Mouse (Mus musculus): ENCODE results near the gene Sh3rf3.

The Sh3rf3 gene

GRCm38 (mm10) chr10:58979320-58979959, 166.3 kb downstream of the Sh3rf3 start:
- in situ Hi-C loops (cut with MboI, MseI): loop anchor here (25.0 kb wide), 1 partner anchor 767 kb away; the partner anchor contains the start of gene AW822073

DNA sequence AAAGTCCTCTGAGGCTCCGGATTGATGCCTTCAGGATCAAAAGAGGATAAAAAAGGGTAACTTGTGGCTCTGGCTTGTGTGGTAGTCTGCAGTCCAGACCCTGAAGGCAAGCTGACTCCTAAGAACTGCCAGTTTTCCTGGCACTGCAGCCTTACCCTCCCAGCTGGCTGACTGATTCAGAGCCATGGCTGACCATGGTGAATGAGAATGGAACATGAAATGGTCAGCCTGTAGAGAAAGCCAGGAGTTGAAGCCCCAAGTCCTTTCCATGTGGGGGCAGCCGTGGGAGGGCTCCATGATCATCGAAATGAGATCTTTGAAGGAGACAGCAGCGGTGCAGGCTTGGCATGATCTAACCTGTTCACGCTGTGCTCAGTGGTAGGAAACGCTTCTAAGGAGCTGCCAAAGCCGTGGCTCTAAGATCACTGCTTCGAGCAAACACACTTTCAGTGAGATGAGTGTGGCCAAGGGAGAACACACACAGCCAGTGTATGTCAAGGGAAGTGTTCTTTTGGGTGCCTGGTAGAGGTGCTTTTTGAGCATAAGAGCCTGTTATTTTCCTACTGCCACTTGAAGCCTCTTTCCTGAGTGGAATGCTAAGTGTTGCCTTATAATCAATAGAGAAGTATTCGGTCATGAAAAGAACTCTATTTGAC, 168.6 kb downstream of the Sh3rf3 start:
- in situ Hi-C loops (cut with MboI, MseI): loop anchor here (25.0 kb wide), 1 partner anchor 770 kb away; the partner anchor contains the start of gene AW822073

DNA sequence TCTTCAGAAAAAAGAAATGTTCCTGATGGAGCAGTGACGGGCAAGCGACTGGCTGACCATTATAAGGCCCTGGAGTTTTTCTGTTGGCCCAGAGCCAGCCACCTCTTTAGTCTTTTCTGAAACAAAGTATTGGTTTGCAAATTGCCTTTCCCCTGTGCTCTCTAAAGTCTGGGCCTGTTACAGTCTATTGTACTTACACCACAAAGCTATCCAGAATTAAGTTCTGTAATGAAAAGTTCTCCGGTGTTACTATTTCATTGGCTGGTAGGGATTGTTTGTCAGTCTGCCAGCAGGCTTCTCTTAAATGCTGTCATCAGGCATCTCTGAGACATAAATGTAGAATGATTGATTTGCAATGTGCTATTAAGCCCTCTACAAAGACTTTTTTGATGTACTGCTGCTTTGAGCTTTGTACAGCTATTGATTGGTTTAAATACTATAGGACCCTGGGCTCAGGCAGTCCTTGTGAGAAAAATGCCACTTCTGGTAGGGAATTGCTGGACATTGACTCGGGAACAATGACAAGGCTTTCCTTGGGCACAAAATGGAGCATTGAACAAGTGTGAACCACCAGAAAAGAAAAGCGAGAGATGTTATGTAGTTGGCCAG, 169.5 kb downstream of the Sh3rf3 start:
- in situ Hi-C loops (cut with MboI, MseI): loop anchor here (25.0 kb wide), 1 partner anchor 770 kb away; the partner anchor contains the start of gene AW822073

GRCm38 (mm10) chr10:58991611-58992010, 178.5 kb downstream of the Sh3rf3 start:
- in situ Hi-C loops (cut with MboI, MseI): loop anchor here (25.0 kb wide), 1 partner anchor 779 kb away; the partner anchor contains the start of gene AW822073

DNA sequence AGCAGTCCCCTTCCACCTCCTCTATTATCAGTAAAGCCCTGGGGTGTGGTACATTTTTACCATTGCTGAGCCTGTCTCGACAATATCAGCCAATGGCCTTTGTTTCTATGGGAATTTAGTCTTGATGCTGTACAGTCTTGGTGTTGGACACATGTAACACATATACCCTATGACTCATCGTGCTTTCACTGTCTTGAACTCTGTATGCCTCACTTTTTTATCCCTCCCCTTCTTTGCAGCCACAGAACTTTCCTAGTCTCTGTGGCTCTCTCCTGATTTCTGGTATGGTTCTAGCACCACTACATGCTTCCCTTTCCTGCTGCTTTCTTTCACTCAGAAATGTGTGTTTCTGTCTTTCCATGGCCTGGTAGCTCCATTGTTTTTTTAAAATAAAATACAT, 181.6 kb downstream of the Sh3rf3 start:
- in situ Hi-C loops (cut with MboI, MseI): loop anchor here (25.0 kb wide), 1 partner anchor 782 kb away; the partner anchor contains the start of gene AW822073

DNA sequence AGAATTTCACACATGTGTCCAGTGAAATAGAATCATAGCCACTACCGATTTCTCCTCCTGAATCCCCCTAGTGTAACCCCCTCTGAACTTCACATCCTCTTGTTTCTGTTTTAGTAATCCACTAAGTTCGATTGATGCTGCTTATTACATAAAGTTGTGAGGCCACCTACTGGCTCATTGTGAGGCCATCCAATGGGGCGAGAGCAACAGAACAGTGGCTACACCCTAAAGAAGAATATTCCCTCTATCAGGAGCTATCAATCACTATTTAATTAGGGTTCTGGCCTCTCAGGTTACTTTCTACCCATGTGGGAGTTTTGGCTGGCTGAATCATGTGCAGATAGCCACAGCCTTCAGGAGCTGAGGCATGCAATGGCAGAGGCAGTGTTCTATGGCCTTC, 182.0 kb downstream of the Sh3rf3 start:
- in situ Hi-C loops (cut with MboI, MseI): loop anchor here (25.0 kb wide), 1 partner anchor 783 kb away; the partner anchor contains the start of gene AW822073

- in situ Hi-C loops (cut with MboI, MseI): no loop called here
Observed at GRCm38 (mm10) chr10:59002361-59002760, 189.2 kb downstream of the Sh3rf3 start.

- in situ Hi-C loops (cut with MboI, MseI): loop anchor here (5.0 kb wide), 1 partner anchor 44 kb away; no protein-coding TSS in a partner anchor
Observed at GRCm38 (mm10) chr10:59011415-59011814, 198.3 kb downstream of the Sh3rf3 start.

DNA sequence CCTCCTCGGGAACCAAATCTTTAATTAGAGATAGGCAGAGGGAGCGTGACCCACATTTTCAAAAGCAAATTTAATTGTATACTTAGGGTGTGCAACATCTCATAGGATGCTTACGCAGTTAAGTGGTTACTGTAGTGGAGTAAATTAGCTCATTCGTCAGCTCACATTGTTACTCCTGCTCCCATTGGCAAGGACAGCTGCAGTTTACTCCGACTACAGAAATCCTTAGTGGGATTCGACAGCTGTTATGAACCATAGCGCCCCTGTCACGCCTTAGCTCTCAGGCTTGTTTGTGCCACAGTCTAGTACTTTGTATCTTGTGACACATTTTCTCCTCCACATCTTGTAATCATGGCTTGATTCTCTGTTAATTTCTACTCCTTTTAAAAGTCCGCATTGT, 200.5 kb downstream of the Sh3rf3 start:
- in situ Hi-C loops (cut with MboI, MseI): loop anchor here (5.0 kb wide), 1 partner anchor 46 kb away; no protein-coding TSS in a partner anchor

DNA sequence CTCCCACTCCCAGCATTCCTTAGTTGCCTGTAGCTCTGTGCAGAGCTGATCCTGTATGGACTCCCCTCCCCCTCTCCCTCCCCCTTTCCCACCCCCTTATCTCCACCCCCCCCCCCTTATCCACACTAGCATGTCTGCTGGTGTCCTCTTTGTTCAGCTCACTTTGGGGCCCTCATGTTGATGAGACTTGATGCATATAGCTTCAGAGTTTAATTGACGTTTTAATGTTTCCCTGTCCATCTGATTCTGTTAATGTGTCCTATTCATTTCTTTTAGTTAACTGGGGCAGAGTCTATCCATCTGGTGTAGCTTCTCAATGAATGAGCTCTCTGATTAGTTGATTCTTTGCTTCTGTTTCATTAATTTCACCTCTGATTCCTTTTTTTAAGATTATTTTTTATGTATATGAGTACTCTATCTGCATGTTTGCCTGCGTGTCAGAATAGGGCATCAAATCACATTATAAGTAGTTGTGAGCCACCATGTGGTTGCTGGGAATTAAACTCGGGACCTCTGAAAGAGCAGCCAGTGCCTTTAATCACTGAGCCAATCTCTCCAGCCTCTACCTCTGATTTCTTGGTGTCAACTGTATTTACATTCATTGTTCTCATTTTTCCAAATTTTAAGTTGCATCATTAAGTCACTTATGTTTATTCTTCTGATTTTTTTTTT, 206.3 kb downstream of the Sh3rf3 start:
- in situ Hi-C loops (cut with MboI, MseI): no loop called here

DNA sequence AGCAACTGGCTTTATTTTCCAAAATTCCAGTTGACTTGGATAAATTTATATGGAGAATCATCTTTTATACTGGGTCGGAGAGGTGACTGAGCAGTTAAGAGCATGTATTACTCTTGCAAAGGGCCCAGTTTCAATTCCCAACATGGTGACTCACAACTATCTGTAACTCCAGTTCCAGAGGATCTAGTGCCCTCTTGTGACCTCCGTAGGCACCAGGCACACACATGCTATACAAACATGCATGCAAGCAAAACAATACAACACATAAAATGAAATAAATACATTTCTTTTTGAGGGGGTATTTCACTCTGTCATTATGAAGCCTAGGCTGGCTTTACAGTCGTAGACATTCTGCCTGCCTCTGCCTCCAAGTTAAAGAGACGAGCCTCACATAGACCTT, 237.3 kb downstream of the Sh3rf3 start:
- in situ Hi-C loops (cut with MboI, MseI): no loop called here

DNA sequence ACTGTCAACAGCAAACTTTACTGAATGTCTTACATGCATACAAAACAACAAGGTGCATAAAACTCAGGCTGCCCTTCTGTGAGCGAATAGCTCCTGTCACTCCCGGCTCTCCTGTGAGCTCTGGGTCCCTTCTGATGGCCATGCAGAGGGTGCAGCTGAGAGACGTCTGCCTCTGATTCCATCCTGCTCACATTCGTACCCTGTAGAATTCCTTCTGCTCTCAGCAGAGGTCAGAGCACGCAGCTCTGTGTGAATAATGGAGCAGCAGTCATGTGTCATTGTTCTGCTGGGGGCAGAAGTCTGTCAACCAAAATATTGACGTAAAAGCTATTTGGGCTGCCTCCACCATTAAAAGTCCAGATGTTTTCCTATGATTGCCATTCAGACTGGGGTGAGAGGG, 243.1 kb downstream of the Sh3rf3 start:
- in situ Hi-C loops (cut with MboI, MseI): no loop called here

GRCm38 (mm10) chr10:59066804-59067203, 253.6 kb downstream of the Sh3rf3 start:
- in situ Hi-C loops (cut with MboI, MseI): loop anchor here (10.0 kb wide), 1 partner anchor 1622 kb away; no protein-coding TSS in a partner anchor

GRCm38 (mm10) chr10:59072827-59073226, 259.7 kb downstream of the Sh3rf3 start:
- in situ Hi-C loops (cut with MboI, MseI): no loop called here

GRCm38 (mm10) chr10:59076681-59077080, 263.5 kb downstream of the Sh3rf3 start:
- in situ Hi-C loops (cut with MboI, MseI): no loop called here

DNA sequence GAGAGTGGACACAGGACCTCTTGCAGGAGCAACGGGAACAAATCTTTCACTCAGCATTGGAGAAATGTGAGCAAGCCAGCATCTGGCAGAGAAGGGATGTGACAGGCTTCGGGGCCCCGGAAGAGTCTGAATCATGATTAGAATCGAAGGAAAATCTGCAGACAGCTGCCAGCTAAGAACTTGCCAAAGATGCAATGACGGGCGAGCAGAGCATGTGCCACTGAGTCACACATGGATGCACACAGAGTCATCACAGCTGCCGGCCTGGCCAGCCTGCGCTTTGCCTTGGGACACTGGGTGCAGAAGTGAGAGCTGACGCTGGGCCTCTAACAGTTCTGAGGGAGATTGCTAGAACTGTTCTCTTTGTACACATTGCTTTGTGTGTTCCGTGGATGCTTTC, 264.8 kb downstream of the Sh3rf3 start:
- in situ Hi-C loops (cut with MboI, MseI): no loop called here

- in situ Hi-C loops (cut with MboI, MseI): loop anchor here (10.0 kb wide), 1 partner anchor 541 kb away; no protein-coding TSS in a partner anchor
Observed at GRCm38 (mm10) chr10:59085604-59086003, 272.4 kb downstream of the Sh3rf3 start.

- in situ Hi-C loops (cut with MboI, MseI): loop anchor here (10.0 kb wide), 1 partner anchor 542 kb away; no protein-coding TSS in a partner anchor
Observed at GRCm38 (mm10) chr10:59086578-59086977, 273.4 kb downstream of the Sh3rf3 start.

- in situ Hi-C loops (cut with MboI, MseI): loop anchor here (10.0 kb wide), 1 partner anchor 545 kb away; no protein-coding TSS in a partner anchor
Observed at GRCm38 (mm10) chr10:59089861-59090621, 276.9 kb downstream of the Sh3rf3 start.

- in situ Hi-C loops (cut with MboI, MseI): no loop called here
Observed at GRCm38 (mm10) chr10:59090622-59090971, 277.4 kb downstream of the Sh3rf3 start.

DNA sequence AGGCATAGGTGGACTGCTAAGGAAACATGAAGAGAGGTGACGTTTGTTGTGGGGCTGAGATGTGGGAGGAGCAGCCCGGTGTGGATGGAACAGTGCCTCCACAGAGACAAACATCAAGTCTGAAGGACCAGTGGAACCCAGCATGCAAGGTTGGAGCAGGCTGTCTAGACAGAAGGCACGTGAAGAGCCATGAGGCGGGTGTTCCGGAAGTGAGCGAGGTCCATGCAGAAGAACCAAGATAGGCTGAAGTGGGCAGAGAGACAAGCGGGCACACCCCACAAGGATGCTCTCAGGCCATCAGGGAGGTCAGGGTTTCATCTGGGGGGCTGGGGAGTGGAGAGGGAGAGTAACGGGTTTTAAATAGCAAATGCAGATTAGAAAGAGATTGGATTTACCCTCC, 278.4 kb downstream of the Sh3rf3 start:
- in situ Hi-C loops (cut with MboI, MseI): no loop called here
